Mouse (Mus musculus) right cerebral cortex, adult 18-20 months (tissue): ENCODE measurements around the gene Lmln.
A peak's percentile ranks its signal among the peaks of the same experiment; 100 is the strongest.
"Not testable (repeated sequence)": the region's sequence is repeated elsewhere in the genome, so short reads cannot be mapped to it uniquely, and the experiment has no call there.

ENCODE experiments used
- DNase-seq: peaks from one replicate; pipeline ENCODE4 v3.0.0; 2022; ENCODE audit warnings: mixed read lengths

Gene Lmln

DNA sequence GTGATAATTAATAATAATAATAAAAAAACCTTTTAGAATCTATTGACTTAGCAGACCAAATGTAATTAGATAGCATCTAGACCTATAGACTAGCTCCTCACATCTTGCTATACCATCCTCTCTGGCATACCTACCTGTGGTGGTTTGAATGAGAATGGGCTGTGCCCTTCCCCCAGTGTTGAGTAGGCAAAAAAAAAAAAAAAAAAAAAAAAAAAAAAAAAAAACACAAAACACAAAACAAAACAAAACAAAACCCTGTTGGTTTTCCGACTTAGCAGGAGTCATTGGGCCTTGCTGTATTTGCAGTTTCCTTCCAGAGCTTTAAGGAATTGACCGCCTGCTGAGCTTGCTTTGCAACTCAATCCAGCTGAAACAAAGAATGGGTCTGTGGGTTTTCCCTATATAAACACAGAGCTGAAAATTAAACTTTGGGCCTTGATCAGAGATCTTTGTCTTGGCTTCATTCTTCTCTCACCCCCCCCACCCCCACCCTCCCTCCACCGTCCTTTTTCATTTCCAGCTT is 79.5 kb downstream of the Lmln start:
- no peak for DNase-seq

DNA sequence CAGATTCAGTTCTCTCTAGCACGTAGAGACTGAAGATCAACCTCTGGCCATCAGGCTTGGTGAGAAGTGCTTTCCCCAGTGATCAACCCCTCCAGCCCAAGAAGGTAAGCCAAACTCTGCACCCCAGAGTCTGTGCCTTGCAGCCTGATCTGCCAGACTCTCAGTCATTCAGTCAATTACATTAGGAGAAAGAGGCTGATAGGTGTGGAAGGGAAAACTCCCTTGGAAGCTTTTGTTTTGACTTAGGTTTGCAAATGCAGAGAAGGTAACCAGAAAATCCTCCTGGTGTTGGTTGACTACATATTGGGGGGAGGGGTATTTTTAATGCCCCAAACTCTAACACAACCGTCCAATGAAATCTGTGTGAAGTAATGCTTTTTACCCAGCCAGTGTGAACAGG is 81.1 kb downstream of the Lmln start:
- no peak for DNase-seq

GRCm38 (mm10) chr16:33146185-33146584 is 83.9 kb downstream of the Lmln start:
- no peak for DNase-seq

DNA sequence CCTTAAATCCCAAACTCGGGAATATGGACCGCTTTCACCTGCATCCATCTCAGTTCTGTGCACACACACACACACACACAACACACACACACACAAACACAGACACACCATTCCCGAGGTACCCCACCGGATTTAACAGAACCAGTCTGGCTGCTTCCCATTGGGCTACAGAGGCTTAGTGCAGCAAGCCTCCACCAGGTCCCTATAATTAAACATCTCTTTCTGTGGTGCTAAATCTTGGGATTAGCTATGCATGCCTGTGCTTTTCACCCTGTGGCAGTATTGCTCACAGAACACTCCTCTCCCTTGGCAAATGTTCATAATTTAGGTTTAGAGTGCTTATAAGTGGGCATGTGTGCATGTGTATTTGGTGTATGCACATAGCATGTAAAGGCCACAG is 85.8 kb downstream of the Lmln start:
- no peak for DNase-seq

DNA sequence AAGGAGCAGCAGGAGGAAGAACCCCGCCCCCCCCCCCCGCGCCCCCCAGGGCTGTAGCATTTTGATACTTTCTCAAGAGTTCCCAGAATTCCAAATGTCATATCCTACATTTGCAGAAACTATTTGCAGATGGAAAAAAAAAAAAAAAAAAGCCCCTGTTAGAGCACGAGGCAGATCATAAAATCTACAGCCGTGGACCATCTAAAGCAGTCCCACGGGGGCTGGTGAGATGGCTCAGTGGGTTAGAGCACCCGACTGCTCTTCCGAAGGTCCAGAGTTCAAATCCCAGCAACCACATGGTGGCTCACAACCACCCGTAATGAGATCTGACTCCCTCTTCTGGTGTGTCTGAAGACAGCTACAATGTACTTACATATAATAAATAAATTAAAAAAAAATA is 88.6 kb downstream of the Lmln start:
- not testable (repeated sequence) for DNase-seq

- peak; percentile 72 for DNase-seq
These were observed 89.2 kb downstream of the Lmln start for GRCm38 (mm10) chr16:33151558-33151957.

DNA sequence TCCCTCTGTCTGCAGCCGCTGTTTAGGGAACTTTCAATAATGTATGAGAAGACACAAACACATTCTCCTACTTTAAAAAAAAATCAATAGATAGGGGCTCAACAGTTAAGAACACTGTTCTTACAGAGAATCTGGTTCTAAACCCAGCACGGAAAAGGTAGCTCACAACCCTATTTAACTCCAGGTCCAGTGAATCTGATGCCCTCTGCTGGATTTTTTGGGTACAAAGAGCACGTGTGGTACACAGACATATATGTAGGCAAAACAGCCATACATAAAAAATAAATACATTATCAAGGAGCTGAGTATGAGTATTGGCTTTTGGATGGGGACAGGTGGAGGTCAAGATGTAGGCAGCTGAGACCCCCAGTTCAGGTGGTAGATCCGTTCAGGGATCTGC is 92.7 kb downstream of the Lmln start:
- DNase-seq: no peak

- DNase-seq: no peak
These were observed 95.7 kb downstream of the Lmln start for GRCm38 (mm10) chr16:33158006-33158405.

GRCm38 (mm10) chr16:33158590-33159071 is 96.3 kb downstream of the Lmln start:
- no peak for DNase-seq

GRCm38 (mm10) chr16:33159363-33159762 is 97.0 kb downstream of the Lmln start:
- no peak for DNase-seq

DNA sequence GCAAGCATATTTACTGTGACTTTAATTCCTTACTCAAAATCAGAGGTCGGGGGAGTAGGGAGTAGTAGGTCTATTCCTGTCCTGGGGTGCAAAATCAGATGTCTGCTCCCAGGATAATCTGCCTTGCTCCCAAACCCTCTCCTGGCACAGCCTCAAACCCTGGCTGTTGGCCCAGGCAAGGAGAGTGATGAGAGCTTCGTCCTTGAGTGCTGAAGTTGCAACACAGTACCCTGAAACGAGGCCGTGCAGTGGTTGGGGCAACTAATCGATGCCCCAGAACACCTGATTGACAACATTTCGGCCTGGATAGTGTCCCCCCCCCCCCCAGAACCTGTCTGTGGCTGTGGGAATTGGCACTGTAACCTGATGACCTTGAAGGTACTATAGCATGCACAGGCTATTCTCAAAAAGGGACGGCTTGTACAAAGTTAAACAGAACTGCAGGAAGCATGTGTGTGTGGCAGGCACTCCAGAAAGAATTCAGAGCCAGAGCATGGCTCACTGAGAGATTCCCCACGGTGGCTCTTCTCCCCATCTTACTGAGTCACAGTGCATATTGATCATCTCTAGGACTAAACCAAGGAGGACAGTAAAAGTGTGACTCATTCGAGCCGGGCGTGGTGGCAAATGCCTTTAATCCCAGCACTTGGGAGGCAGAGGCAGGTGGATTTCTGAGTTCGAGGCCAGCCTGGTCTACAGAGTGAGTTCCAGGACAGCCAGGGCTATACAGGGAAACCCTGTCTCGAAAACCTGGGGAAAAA is 101.2 kb downstream of the Lmln start:
- DNase-seq: peak; percentile 10

- DNase-seq: not testable (repeated sequence)
These were observed 104.0 kb downstream of the Lmln start for GRCm38 (mm10) chr16:33166284-33166683.

DNA sequence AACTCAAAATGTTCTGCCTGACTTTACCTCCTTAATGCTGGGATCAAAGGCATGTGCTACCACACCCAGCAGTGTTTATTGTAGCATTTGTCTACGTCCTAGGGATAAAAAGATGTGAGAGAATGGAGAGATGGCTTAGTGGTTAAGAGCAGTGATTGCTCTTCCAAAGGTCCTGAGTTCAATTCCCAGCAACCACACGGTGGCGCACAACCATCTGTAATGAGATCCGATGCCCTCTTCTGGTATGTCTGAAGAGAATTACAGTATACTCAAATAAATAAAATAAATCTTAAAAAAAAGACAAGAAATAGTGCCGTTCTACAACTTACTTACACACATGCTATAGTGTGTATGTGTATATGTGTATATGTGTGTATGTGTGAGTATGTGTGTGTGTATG is 105.2 kb downstream of the Lmln start:
- DNase-seq: no peak

- no peak for DNase-seq
These were observed 107.2 kb downstream of the Lmln start for GRCm38 (mm10) chr16:33169471-33170034.

DNA sequence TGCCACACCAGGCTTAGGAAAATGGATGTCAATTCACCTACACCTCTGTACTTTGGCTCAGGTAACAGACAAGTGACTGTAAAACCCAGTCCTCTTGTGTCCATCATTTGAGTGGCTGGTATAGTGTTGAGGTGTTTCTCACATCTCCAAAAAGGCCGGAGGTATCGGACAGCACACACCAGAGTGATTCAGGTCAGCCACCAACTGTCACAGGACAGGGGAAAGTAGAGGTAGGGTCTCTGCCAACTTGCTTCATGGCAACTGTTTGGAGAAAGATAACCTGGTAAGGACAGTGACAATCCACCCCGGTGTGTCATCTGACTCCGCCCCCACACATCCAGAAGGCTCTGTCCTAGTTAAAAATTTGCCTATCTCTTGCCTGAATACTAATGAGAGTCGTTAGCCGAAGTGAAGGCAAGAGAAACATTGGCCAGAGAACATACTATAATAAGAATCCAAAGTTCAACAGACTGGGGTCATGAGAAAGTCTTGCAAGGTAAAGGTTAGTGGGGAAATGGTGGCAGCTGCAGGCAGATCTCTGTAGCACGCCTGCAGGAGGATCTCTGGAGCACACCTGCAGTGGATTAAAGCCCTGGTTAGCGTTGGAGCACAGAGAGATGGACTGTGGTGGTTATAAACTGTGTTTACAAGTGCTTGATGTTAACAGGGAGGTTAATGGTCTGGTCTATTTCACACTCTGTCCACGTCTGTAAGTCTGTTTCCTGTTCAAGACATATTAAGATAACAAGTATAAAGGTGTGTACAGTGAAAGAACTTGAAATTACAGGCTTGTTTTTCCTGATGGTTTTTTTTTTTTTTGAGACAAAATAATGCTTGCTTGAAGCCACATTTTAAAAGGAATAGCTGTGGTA is 108.6 kb downstream of the Lmln start:
- DNase-seq: no peak

DNA sequence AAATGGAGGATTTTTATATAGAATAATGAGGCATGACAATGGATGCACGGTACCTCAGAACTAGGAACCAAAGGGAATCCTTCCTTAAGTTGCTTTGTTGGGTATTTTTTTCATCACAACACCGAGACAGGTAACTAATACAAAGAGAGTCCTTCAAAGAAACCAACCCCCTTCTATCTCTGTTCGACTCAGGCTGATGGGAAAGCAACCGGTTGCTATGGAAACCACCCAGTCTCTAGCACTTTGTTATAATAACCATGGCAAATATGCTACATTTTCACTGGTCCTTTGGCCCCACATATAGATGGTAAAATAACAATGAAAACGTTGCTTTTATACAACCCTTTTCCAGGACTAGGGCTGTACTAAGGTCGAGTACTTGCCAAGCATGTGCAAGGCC is 109.5 kb downstream of the Lmln start:
- DNase-seq: no peak

GRCm38 (mm10) chr16:33173151-33173550 is 110.8 kb downstream of the Lmln start:
- DNase-seq: no peak

- DNase-seq: no peak
These were observed 112.4 kb downstream of the Lmln start for GRCm38 (mm10) chr16:33174695-33175094.

DNA sequence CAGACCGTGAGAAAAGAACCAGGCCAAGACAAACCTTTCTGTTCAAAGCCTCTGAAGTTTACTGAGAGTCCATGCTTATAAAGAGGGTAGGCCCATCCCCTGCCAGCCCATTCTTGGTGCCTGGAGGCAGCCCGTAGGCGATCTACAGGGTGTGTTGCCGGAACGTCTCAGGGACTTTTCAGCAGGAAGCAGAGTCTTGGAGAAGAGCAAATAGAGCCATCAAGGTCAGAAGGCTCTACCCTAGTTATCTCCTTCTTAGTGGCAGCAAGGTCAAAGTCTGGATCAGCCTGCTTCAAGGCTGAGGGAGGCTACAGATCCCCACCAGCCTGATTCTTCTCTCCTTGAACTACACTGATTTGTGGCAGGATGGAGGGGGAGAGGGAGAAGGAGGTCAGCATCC is 114.5 kb downstream of the Lmln start:
- not testable (repeated sequence) for DNase-seq
